Comparison of ENCODE assay signal across 9 mouse cellular contexts in the genomic region with DNA sequence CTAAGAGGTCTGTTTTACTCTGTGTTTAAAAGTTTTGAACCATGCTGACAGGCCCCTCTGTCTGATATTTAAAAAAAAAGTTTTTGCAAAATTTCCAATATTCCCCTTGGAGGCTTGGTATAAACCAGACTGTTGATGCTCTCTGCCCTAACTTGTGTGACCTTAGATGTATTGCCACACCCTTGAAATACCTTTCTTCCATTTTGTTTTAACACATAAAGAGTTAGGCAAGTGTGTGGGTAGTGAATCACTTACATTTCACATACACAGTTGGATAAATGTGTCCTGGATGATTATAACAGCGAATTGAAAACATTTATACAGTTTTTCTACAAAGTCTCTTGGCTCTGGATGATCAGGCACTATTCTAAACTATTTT. TPM values are rescaled to one million over a fixed set of nuclear protein-coding genes. Genes with fewer than 3 reads are reported as not detected.
DNase-seq lines count a peak whose midpoint lies in the region; ATAC-seq and TF ChIP-seq lines count a peak whose summit lies in the region.
"Had no signal": no experiment of that assay in that cellular context is flagged by ENCODE, and none has a peak within 500 bp of the region (broad histone marks: within the 10 kb centered on the region; RNA-seq: fewer than 3 reads in every experiment).

No protein-coding gene starts in this region.

- no peak overlapping the region for H3K27ac ChIP-seq in kidney, embryonic 15.5 days
- H3K27ac ChIP-seq in brown adipose tissue, adult 24 weeks (replicated peaks; ENCODE audit: low read depth, low read length), result peak overlapping the region; percentile 95
- H3K27ac ChIP-seq in hindbrain, postnatal 0 days, result 0 out of 2 replicates have a peak overlapping the region, but pooled peaks have one; percentile 95
- H3K27ac ChIP-seq in midbrain, postnatal 0 days (ENCODE audit: low read depth, low read length), result no peak overlapping the region

- no peak for DNase-seq in kidney, postnatal 4 days
- DNase-seq in hindbrain, postnatal 0 days (ENCODE audit: low spot score), result no peak
- no peak for DNase-seq in midbrain, postnatal 0 days (ENCODE audit: low spot score)
- DNase-seq in gastrocnemius, adult 8-10 months (ENCODE audit: low spot score in 2 of 2), result no peak
- DNase-seq in right cerebral cortex, postnatal 25 days, result no peak
- no peak for DNase-seq in right cerebral cortex, postnatal 36 days (ENCODE audit: low spot score in 2 of 2)
- DNase-seq: thymus, postnatal 25 days had no signal

- peak overlapping the region; percentile 90 for H3K4me3 ChIP-seq in kidney, embryonic 15.5 days (replicated peaks)
- peak overlapping the region; percentile 82 for H3K4me3 ChIP-seq in brown adipose tissue, adult 24 weeks (ENCODE audit: insufficient read depth, low read depth, low read length)
- peak overlapping the region; percentile 69 for H3K4me3 ChIP-seq in hindbrain, postnatal 0 days (ENCODE audit: low read length)
- H3K4me3 ChIP-seq in midbrain, postnatal 0 days (ENCODE audit: low read depth, low read length), result peak overlapping the region; percentile 87

- 0 out of 2 replicates have a peak, but pooled peaks cover 7% of the 10 kb centered on the region for H3K36me3 ChIP-seq in kidney, embryonic 15.5 days
- no peaks in the 10 kb centered on the region for H3K36me3 ChIP-seq in hindbrain, postnatal 0 days (ENCODE audit: insufficient read depth, low read length)
- H3K36me3 ChIP-seq in midbrain, postnatal 0 days (ENCODE audit: insufficient read depth, low read length), result no peaks in the 10 kb centered on the region

- no peak for TF ChIP-seq CTCF in hindbrain, postnatal 0 days (IDR thresholded peaks at IDR 0.05; ENCODE audit: low read depth)
- no peak for TF ChIP-seq CTCF in midbrain, postnatal 0 days (IDR thresholded peaks at IDR 0.05)

- H3K27me3 ChIP-seq in kidney, embryonic 15.5 days, result no peaks in the 10 kb centered on the region
- H3K27me3 ChIP-seq in hindbrain, postnatal 0 days (ENCODE audit: insufficient read depth, low read length), result no peaks in the 10 kb centered on the region
- H3K27me3 ChIP-seq in midbrain, postnatal 0 days (ENCODE audit: insufficient read depth, low read length), result no peaks in the 10 kb centered on the region

- peak overlapping the region; percentile 66 for H3K4me2 ChIP-seq in kidney, embryonic 15.5 days
- H3K4me2 ChIP-seq in hindbrain, postnatal 0 days (ENCODE audit: low read depth, low read length), result peak overlapping the region; percentile 85
- peak overlapping the region; percentile 72 for H3K4me2 ChIP-seq in midbrain, postnatal 0 days (ENCODE audit: low read depth, low read length, poor library complexity, severe bottlenecking)

- H3K9me3 ChIP-seq in kidney, embryonic 15.5 days (replicated peaks), result no peaks in the 10 kb centered on the region
- H3K9me3 ChIP-seq in hindbrain, postnatal 0 days (ENCODE audit: low read length), result no peaks in the 10 kb centered on the region
- no peaks in the 10 kb centered on the region for H3K9me3 ChIP-seq in midbrain, postnatal 0 days (ENCODE audit: low read length)

- H3K9ac ChIP-seq in kidney, embryonic 15.5 days, result peak overlapping the region; percentile 92
- peak overlapping the region; percentile 85; the same call in 1 of the 2 replicates for H3K9ac ChIP-seq in hindbrain, postnatal 0 days (replicated peaks; ENCODE audit: low read length)
- H3K9ac ChIP-seq in midbrain, postnatal 0 days (replicated peaks; ENCODE audit: low read length, poor library complexity, severe bottlenecking), result 0 out of 2 replicates have a peak overlapping the region, but pooled peaks have one; percentile 1

- H3K4me1 ChIP-seq in kidney, embryonic 15.5 days, result peaks cover 15% of the 10 kb centered on the region
- peaks cover 5% of the 10 kb centered on the region; the same call in 1 of the 2 replicates for H3K4me1 ChIP-seq in brown adipose tissue, adult 24 weeks (ENCODE audit: control insufficient read depth, insufficient read depth, insufficient read length, low read length)
- H3K4me1 ChIP-seq in hindbrain, postnatal 0 days (ENCODE audit: insufficient read depth, low read length), result no peaks in the 10 kb centered on the region
- H3K4me1 ChIP-seq in midbrain, postnatal 0 days (ENCODE audit: insufficient read depth, low read length), result no peaks in the 10 kb centered on the region

- 67% methylated on average over 1 of the region's 1 CpGs for WGBS in kidney, embryonic 15.5 days
- 90% methylated on average over 1 of the region's 1 CpGs for WGBS in hindbrain, postnatal 0 days
- WGBS in midbrain, postnatal 0 days, result 78% methylated on average over 1 of the region's 1 CpGs

- ATAC-seq in kidney, embryonic 15.5 days (replicated peaks; ENCODE audit: low FRiP score), result no peak
- ATAC-seq in hindbrain, postnatal 0 days, result no peak
- no peak for ATAC-seq in midbrain, postnatal 0 days (ENCODE audit: low FRiP score)

RNA-seq across cellular contexts. Expression of gene Bcl2l13, which starts 1.1 kb away (rescaled TPM):
- 33.6 and 36.5 TPM in 2 replicates for polyA plus RNA-seq in kidney, embryonic 15.5 days (2015; fragmentation: Nextera tagmentation; extraction: Ambion mirVana)
- 56.4 and 68.8 TPM in 2 replicates for polyA plus RNA-seq in brown adipose tissue, adult 24 weeks (2012; ENCODE audit: insufficient read depth, insufficient read length, missing spikeins)
- total RNA-seq in hindbrain, postnatal 0 days (2014; rRNA removed), result 41.0 and 177 TPM in 2 replicates
- polyA plus RNA-seq in hindbrain, postnatal 0 days (2015; fragmentation: Nextera tagmentation; extraction: Ambion mirVana), result 25.5 and 27.6 TPM in 2 replicates
- 133 and 210 TPM in 2 replicates for total RNA-seq in midbrain, postnatal 0 days (2014; rRNA removed)
- polyA plus RNA-seq in midbrain, postnatal 0 days (2015; fragmentation: Nextera tagmentation; extraction: Ambion mirVana), result 19.0 and 21.9 TPM in 2 replicates
- 10 to 100 TPM; 76.1 to 93.6 (median 84.7) TPM for total RNA-seq in gastrocnemius, adult 8-10 months (2022)

RNA-seq across cellular contexts. Expression of gene Atp6v1e1, which starts 14.5 kb away (rescaled TPM):
- polyA plus RNA-seq in kidney, embryonic 15.5 days (2015; fragmentation: Nextera tagmentation; extraction: Ambion mirVana), result 153 and 155 TPM in 2 replicates
- 200 and 349 TPM in 2 replicates for polyA plus RNA-seq in brown adipose tissue, adult 24 weeks (2012; ENCODE audit: insufficient read depth, insufficient read length, missing spikeins)
- 201 and 205 TPM in 2 replicates for total RNA-seq in hindbrain, postnatal 0 days (2014; rRNA removed)
- polyA plus RNA-seq in hindbrain, postnatal 0 days (2015; fragmentation: Nextera tagmentation; extraction: Ambion mirVana), result 329 and 344 TPM in 2 replicates
- total RNA-seq in midbrain, postnatal 0 days (2014; rRNA removed), result 251 and 264 TPM in 2 replicates
- polyA plus RNA-seq in midbrain, postnatal 0 days (2015; fragmentation: Nextera tagmentation; extraction: Ambion mirVana), result 333 and 346 TPM in 2 replicates
- total RNA-seq in gastrocnemius, adult 8-10 months (2022), result 100 to 1,000 TPM; 124 to 134 (median 132) TPM

Comparison
In these comparisons a context has a peak if more than half of its experiments do, and no peak if none do; other contexts are left out.
1. H3K27ac ChIP-seq: peak in brown adipose tissue, adult 24 weeks (single experiment) and hindbrain, postnatal 0 days (single experiment); none in kidney, embryonic 15.5 days (single experiment) and midbrain, postnatal 0 days (single experiment).
2. H3K9ac ChIP-seq: peak in every context shown above with its lines; median percentile 92 in kidney, embryonic 15.5 days; 85 in hindbrain, postnatal 0 days; 1 in midbrain, postnatal 0 days.
3. Peak in every context shown above with its lines, with median percentiles within 50 percentile points of each other: H3K4me2 ChIP-seq and H3K4me3 ChIP-seq.